Mouse (Mus musculus) kidney, postnatal 14 days (tissue): ENCODE measurements around the gene BC052040.

Experiments
- DNase-seq: peaks from one replicate; pipeline ENCODE4 v3.0.0; 2022; ENCODE audit warnings: mixed read lengths

BC052040 gene

DNA sequence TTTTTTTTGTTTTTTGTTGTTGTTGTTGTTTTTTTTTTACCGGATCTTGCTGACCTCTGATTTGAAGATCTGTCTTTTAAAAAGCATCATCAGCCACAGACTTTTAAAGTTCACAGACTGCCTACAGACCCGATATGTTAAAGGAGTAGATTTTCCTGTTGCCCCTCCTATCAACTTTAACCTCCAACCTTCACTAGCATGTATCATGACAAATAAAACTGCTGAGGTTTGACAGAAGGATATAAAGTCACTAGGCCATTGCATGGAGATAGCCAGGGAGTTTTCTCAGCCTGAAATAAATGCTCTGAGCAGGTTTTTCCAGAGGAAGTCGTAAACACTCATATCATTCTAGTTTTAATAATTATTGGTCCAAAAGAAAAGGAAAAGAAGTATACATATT lies 136.5 kb downstream of the BC052040 start:
- DNase-seq, result no peak

DNA sequence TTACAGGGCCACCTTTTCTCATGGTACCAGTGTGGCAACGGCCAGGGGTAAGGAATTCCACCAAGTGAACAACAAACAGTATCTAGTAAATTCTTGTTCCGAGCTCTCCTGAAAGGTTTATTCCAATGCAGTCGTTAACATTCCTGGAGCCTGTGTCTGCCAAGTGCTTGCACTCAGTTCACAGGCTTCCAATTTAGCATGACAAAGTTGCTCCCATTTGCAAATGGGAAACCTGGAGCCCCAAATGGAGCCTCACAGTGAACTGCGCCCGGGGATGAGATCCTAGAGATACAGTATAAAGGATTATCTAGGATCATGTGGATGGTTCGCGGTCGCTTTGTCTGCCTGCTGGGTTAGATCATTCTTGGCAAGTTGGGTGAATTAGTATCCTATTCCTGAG lies 141.9 kb downstream of the BC052040 start:
- DNase-seq, result no peak

DNA sequence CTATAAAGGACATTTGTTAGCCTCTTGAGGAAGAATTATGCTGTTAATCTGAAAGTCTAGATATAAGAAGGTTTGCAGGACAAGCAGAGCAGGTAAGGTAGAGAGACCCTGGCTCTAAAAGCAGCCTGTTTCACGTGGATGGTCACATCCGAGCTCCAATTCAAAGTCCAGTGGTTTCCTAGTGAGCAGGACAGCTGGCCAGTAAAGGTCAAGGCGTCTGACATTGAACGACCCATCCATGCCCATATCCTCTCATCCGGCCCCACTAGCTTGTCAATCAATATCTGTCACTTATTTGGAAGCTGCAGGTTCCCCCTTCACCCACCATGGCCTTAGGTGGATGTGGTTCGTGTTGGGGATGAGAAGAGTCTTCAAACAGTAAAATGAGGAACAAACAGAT lies 142.7 kb downstream of the BC052040 start:
- DNase-seq, result peak; percentile 37

DNA sequence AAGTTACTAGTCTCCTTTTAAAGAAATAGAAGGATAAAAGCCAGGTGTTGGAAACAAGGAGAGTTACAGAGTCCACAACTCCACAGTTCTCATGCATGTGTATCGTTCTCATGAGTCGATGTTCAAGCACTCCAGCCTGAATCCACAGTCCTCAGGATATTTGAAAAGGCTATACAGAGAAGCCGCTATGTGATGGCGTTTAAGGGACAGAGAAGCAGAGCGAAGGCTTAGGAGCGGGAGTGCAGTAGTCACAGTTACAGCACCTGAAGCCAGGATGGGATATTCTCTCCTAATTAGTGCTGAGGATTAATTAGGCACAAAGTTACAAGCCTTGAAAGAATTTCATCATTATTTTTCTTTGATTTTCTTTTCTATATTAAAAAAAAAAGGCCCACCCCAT lies 143.2 kb downstream of the BC052040 start:
- DNase-seq, result no peak

DNA sequence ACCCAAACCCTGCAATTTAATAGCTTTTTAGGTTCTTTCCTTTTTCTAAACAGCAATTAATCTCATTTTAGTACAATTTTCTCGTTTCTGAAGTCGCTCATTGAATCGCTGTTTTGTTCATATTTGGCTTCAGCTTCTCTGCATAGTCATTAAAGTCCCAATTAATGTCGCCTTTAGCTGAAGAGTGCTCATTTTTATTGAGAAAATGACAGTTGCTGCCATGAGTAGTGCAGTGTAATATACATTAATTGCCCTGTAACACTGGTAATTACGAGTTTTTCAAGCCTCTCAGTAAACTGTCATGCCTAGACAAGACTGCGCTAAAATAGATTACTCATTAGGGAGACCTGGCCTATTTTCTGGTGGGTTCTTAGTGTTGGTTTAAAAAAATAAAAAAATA lies 144.0 kb downstream of the BC052040 start:
- no peak for DNase-seq

DNA sequence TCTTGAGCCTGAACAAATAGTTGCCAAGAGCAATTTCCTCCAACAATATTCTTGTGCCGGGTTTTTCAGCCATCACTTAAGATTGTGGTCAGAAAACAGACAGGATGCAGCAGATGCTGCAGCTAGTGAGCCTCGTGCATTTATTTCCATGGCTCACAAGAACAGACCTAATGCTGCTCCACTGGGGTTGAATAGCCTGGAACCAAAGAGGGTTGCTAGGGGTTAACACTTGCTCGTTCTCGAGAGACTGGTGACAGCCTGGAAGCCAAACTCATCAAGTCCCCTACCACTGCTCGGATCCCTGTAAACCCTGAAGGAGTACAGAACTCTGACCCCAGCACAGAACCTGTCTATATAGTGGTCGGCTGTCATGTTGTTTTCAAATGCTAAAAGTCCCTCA lies 144.4 kb downstream of the BC052040 start:
- DNase-seq, result no peak

DNA sequence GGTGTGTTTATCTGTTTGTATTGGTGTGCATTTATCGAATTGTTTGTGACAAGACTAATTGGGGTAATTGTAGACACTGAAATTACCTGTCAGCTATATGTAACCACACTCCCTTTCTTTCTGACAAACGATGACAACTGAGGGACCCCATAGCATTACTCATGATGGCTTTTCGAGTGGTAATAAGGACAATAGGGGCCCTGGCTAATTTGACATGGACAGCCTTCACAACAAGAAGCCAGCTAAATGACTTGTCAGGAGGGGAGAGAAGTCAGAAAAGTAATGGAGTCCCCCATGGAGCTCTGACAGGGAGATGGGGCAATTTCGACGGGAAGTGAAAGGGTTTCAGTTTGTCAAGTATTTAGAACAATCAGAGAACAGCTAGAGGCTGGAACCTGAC lies 145.3 kb downstream of the BC052040 start:
- no peak for DNase-seq

DNA sequence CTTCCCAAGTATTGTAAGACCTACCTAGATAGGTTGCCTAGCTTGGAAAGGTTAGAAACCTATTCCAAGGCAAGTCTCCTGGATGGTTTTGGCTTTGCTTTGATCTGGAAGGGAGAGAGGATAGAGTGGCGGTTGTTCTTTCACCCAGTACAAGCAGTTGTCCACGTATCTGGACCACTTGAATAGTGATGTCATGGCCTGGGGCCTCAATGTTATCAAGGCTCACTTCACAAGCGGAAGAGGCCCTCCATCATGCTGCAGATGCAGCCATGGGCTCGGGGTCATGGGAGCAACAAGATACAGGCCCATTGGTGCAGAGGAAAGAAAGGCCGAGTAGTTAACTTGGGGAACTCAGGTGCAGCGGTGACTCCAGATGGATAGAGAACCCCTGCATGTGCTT lies 147.1 kb downstream of the BC052040 start:
- no peak for DNase-seq

DNA sequence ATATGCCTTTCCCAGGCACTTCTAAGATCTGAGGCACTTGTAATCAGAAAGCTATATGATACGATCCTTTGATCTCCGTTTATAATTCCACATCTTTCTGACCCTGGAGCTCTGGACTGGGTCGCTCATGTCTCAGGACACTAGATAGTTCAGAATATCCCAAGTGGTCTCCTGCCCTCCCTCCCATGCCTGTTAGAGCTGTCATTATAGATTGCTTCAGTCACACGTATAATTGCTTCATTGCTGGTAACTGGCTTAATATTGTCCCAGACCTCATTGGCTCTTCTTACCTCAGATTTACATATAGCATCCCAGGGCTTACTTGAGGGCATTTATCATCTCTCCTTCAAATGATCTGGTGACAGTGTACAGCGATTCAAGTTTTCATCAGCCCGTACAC lies 149.0 kb downstream of the BC052040 start:
- no peak for DNase-seq

DNA sequence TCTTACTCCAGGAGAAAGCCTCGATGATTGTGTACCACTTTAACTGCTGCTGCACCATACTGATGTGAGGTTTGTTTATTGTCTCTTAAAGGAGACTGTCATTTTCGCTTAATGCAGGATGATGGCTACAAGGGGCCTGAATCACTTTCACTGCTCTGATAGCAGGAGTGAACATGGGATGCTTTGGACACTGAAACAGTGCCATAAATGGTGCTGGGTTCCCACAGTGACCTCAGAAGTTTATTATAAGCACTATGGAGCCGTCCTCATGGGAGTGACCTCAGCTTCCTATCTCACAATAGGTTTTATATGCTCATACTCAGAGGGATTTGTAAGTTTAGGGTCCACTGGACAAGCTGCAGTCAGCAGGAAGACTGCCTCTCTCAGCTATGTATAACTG lies 149.7 kb downstream of the BC052040 start:
- DNase-seq, result no peak

DNA sequence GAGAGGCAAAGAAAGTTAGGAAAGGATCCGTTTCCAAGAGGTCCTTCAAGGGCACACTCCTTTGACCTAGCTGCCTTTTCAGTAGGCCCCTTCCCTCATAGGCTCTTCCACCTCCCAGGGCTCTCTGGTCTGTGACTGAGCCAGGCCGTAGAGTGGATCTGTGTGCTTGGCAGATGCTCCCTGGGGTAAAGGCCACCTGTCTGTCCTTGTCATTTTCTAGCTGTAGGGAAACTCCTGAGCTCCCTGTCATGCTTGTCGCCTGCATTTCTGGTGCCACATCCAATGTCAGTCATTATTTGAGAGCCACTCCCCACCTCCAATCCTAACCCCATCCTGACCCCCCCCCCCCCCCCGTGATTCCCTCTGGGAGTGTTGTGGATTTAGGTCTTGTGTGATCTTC lies 151.1 kb downstream of the BC052040 start:
- no peak for DNase-seq

DNA sequence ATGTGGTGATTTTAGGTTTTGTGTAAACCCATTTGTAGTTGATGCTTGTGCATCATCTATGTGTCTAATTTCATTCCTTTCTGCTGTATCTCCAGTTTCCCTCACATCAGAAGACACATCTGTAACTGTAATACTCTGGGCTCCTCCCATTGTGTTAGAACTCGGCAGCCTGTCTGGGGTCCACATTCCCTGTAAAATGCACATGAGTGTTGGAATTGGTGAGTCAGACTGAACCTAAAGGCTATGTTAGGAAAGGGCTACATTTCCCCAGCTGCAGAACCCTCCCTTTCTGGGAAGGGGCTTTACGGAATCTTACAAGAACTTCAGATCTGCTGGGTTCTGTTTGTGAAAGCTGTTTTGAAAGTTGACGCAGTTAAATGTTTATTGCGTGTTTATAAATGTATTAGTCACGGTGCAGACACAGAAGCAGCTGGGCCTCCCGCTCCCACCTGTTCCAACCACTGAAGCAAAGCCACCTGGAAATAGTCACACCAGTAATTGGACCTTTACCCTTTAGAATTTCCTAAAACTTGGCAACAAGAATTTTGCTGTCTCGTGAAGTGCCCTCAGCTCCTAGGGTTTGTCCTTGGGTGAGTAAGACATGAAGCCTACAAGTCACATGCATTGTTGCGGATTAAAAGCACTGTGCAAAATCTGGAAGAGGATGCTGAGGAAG lies 151.6 kb downstream of the BC052040 start:
- DNase-seq, result peak; percentile 37

DNA sequence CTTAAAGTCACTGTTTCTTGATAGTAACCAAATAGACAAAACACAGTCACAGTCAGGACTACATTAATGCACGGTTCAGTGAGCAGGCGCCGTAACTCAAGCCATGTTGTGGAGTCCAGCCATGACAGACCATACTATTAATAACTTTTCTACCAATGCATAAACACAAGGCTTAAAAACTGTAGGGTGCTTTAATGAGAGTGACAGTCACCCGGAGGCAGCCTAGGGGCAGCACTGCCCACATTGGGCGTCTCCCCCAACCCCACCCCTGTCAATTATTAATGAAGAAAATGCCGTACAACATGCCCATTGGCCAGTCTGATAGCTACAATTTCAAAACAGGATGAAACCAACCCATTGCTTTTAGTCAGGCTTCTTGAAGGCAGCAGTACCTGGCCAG lies 153.3 kb downstream of the BC052040 start:
- no peak for DNase-seq

DNA sequence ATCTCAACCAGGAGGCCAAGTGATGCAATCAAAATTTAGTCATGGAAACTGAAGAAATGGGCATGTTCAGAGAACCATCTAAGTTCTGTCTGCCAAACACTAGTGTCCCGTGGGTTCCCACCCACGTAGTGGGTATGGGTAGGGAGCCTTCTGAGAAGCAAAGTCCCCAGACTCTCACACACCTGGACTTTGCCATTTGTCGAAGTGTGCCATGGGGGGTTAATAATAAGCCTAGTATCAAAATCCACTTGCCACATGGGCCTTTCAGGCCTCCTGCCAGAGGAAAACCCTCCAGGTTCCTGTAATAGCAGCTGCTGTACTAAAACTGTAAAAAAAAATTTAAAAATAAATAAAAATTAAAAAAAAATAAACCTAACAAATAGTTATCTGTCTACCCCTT lies 154.9 kb downstream of the BC052040 start:
- peak; percentile 41 for DNase-seq

DNA sequence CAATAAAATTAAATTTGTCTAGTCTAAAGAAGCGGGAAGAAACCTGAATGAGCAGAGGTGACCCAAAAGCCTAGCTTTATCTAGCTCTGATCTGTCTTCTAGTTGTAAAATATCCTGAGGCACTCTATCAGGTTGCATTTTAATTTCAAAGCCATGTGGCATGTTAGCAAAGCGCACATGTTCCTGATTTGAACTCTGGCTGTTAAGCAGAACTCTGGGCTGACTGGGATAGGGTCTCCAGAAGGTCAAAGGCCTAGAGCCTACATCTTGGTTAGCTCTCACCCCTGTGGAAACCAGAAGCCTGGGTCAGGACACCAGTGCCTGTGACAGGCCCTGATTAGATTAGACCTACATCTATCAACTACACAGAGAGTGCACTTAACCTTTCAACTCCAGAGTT lies 156.4 kb downstream of the BC052040 start:
- no peak for DNase-seq

DNA sequence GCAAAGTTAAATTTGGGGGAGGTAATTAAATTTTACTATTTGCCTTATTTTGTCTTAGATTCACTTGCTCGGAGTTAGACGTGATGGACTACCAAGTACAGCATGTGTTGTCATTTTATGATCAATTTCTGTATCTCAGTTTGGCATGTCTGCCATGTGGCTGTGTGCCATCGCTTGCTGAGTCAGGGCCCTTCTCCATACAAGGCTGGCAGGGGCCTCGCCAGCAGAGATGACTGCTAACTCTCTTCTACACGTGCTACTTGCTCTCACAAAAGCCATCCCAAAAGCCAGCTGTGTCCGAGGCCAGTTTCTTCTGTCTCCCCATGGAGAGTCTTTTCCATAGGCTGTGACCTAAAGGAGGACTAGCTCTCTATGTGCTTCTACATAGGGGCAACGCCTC lies 160.5 kb downstream of the BC052040 start:
- DNase-seq, result no peak

DNA sequence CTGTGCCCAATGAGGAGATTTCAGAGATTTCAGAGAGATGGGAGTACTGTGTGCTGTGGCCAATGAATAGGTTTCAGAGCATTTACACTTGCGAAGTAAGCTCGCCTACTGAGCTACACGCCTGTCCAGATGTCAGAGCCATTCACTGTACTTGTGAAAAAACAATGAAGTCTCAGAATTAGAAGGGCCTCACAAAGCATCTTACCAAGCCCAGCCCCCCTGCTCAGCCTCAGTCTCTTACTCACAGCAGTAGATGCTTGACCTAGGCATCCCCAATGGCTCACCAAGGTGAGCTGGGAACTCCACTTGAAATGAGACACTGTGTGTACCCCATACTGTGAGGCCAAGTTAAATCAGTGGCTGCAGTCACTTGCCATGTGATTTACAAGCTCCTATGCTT lies 166.1 kb downstream of the BC052040 start:
- no peak for DNase-seq

DNA sequence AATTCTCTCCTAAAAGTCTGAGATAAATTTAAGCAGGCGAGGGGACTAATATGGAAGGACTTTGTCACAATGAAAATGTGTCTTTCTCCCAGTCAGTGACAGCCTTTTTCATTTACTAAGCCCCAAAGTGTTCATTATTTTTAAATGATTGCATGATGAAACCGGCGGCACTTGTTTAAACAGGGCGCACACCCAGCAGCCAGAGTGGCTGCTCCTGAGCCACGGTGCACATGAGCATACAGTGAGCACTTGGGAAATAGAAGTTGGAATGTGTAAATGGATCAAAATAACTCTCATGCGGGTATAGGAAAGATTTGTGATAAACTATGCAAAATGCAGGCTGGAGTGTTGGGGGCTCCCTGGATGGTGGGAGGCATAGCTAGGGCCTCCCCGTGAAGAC lies 169.7 kb downstream of the BC052040 start:
- no peak for DNase-seq

DNA sequence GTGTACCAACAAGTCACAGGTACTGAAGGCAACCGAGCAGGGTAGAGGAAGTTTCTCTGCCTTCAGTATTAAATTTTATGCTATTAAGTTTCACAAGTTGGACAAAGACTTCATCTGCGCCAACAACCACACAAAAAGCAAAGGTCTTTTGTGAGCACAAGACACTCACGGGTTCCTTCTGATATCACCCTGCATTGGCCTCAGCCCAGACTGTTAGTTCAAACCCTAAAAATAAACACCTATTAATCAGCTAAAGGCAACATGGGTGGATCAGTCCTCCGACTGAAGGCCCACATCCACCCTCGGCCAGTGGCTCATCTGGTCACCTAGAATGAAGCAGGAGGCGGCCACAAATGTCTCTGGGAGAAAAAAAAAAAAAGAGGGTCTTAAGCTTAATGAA lies 176.2 kb downstream of the BC052040 start:
- DNase-seq, result no peak

DNA sequence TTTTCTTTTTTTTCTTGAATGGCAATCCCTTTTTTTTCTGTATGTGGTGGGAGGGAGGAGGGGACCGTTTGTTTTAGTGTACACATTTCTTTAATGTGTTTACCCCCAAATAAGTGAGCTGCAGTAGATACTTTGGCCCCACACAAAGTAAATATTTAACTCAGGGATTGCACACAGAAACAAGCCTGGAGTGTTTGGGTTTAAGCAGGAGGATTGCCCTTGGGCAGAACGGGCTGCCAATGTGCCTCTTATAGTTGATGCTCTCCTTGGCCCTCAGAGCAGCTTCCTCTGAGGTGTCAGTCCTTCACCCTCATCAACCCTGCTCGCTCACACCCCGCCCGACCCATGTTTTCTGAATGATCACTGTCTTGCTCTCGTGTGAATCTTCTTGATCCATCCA lies 177.0 kb downstream of the BC052040 start:
- DNase-seq, result peak; percentile 59

DNA sequence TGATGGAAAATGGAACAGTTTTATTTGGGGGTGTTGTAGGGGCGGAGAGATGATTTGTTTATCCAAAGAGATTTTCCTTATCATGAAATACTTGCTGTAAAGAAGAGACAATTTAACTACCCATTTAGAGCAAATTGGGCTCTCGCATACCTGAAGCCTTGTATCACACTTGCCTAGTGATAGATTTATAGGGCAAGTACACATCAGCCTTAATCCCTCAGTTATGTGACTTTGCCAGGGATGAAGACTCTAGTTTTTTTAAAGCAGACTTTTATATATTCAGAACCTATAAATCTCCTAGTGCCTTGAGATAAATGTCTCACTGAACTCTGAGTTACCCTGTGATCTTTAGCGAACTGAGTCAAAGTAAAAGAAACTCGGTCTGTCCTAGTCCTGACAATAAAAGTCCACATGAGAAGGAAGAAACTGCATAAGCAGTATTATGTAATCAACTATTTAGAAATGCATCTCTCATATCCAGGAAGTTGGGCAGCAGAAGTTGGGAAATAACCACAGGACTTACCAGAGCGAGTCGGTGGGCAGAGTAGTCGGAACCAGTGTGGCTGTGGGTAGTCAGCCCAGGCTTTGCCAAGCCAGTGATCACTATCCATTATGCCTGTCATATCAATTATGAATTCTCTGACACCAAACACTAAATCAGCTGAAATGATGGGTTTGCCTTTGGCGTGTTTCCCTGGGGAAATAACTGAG lies 183.2 kb downstream of the BC052040 start:
- no peak for DNase-seq

DNA sequence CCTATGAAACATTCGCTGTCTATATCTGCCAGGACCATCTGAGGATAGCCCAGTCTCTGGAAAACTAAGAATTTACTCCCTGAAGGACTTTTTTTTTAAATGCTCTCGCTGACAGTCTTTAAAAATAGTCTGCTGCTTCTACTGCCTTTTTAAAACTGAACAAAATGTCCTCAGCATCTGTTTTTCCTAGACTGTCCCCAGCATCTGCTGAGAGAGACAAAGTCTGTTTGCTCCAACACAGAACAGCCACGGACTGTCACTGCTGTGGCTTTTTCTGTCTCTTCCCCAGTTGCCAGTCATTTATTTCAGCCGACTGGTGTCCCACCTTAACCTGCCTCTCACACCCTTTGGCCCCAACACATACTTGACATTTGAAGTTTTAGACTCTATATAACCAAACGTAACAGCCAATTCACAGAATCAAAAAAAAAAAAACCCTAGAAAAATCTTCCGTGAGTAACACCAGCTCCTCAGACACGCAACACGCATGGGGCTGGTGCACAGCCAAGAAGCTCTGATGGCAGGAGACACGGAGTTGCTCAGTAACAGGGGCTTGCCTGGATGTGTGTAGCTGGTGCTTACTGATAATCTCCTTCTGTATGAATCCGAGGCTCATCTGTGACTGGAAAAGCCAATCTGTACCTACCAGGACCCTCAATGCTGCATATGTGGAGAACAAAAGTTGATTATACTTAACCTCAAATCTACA lies 188.2 kb downstream of the BC052040 start:
- DNase-seq, result no peak

DNA sequence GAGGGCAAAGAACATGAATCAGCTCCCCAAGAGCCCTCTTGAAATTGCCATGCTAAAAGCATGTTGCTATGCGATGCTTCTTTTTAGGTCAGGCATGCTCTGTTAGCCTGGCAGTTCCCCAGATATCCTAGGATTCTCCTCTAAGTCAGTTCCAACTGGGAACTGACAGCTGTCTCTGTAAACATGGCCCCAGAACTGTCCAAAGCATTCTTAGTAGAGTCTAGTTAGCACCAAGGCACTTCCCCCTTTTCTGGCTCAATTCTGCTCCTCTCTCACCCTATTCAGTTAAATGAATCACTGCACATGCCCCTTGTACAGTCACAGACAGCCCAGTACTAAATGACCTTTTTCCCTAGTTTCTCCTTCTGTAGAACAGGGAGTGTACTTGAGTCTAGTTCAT lies 191.2 kb downstream of the BC052040 start:
- no peak for DNase-seq

DNA sequence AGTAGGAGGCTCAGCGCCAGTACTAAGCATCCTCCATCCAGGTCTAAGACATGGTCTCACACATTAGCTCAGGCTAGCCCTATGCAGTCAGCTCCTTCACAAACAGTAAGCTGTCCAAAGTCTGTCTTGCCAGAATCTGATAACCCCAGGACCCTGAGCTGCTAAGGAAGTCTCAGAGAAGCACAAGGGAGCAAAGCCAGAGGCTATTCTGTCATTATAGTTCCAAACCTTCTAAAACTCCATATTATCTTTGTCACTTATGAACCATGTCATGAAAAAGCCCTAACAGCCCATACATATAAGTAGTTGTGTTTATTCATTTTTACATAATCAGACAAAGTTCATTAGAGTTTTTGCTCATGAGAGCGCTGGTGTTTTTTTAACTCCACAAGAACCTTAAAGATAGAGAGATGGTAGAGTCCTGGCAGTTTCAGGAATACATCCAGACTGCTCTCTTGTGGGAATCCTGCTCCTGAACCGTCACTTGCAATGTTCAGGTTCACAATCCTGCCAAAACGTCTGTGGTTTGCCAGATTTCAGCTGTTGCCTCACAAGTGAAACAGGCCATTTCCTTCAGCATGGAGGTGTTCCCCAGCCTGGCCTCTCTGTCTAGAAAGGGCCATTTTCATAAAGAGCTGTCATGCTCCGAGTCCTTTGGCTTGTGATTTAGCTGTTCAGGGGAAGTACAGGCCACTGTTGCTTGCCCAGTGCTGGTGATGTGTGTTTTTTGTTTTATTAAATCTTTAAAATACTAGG lies 192.8 kb downstream of the BC052040 start:
- no peak for DNase-seq
